Mouse (Mus musculus) WW6 (cell line): ENCODE measurements around the gene Gtf2f1.
A peak's percentile ranks its signal among the peaks of the same experiment; 100 is the strongest.

Experiments used
- DNase-seq: peaks from one replicate; pipeline ENCODE4 v3.0.0-alpha.2; 2013; ENCODE audit warnings: low read depth, low spot score

Gene Gtf2f1

GRCm38 (mm10) chr17:57003994-57004393, 7.1 kb downstream of the Gtf2f1 start:
- no peak for DNase-seq

DNA sequence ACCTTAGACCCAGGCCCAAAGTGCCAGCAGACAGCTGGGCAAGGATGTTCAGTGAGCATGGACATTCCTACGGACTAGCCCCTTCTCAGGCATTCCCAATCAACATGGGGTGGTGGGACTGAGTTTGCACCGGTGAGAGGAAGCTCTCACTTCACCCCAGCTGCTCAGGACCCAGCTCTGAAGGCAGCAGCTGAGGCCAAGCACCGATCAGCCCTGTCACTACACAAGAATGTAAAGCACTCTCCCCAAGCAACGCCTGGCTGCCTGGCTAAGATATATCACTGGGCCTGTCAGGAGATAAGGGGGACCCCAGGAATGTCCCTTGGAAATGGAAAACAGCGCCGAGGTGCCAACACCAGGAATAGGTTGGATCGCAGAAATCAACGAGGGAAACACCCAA, 9.9 kb downstream of the Gtf2f1 start:
- DNase-seq: no peak

DNA sequence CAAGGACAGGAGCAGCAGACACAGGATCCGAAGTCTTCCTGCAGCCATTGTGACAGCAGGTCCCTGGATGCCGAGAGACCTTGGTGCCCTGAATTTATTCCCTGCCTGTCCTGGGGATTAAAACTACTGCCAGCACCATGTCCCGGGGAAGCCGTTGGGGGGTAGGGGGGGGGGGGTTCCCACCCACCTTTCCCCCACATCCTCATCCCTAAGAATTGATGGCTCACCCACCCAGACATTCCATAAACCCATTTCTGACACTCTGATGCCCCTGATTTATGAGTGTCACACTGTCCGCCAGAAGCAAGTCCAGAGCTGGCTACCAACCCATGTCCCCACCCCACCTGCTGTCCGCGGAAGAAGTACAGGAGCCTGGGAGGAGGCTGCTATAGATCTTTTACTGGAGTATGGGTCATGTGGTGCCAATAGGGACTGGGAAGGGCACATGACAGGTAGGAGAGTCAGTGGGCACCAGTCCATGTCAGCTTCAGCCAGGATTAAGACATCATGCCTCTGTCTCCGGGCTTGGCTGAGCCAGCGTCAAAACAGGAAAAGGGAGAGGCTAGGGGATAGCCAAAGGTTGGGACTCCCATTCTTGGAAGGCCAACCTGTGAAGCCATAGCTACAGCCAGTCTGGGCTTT, 11.0 kb downstream of the Gtf2f1 start, which contains the start of gene Pspn:
TSS of gene Pspn (minus strand) at position 51 of the 642 bp plus-strand sequence.
- DNase-seq: no peak

DNA sequence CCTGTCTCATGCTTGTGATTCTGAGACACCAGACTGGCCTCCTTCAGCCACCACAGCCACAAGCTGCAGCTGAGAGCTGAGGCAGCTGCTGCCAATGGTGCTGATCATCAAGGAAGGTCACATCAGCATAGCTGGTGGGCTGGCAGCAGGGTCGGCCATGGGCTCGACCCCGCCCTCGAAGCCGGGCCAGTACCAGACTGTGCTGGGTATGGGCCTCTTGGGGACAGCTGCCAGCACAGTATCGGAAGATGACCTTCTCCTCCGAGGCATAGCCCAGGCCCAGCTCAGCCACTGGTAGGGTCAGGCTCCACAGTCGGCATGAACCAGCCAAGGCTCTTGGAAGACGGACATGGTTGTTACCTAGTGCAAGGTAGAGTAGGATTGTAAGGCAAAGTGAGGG, 11.7 kb downstream of the Gtf2f1 start:
- no peak for DNase-seq

GRCm38 (mm10) chr17:56997029-56997667, 13.9 kb downstream of the Gtf2f1 start, which contains the start of gene Alkbh7:
Alkbh7 (plus strand) TSS chr17:56997339.
- DNase-seq: peak; percentile 96

GRCm38 (mm10) chr17:56996506-56996905, 14.6 kb downstream of the Gtf2f1 start:
- DNase-seq: no peak

GRCm38 (mm10) chr17:56995046-56995445, 16.0 kb downstream of the Gtf2f1 start:
- DNase-seq: no peak

DNA sequence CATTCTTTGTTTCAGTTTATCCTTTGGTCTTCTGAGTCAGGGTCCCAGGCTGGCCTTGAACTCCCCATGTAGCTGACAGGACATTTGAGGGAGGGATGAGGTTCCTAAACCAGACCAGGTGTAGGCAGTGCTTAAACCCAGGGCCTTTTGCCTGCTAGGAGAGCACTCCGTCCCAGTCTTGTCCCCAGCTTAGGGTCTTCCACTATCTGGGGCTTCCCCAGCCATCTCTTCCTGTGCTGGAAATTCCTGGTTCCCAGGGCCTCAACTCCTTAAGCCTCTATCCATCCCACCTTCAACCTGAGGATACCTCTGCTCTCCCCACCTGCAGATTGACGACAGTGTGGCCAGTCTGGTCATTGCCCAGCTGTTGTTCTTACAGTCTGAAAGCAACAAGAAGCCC, 20.1 kb downstream of the Gtf2f1 start:
- DNase-seq: no peak

GRCm38 (mm10) chr17:56990115-56990746, 20.9 kb downstream of the Gtf2f1 start, which contains the start of gene Clpp:
Clpp (plus strand) TSS chr17:56990305.
- peak; percentile 85 for DNase-seq

- DNase-seq: no peak
Measured at GRCm38 (mm10) chr17:56989467-56990114, 21.5 kb downstream of the Gtf2f1 start.

- no peak for DNase-seq
Measured at GRCm38 (mm10) chr17:56988921-56989430, 22.1 kb downstream of the Gtf2f1 start.

GRCm38 (mm10) chr17:56988441-56988840, 22.6 kb downstream of the Gtf2f1 start:
- no peak for DNase-seq

DNA sequence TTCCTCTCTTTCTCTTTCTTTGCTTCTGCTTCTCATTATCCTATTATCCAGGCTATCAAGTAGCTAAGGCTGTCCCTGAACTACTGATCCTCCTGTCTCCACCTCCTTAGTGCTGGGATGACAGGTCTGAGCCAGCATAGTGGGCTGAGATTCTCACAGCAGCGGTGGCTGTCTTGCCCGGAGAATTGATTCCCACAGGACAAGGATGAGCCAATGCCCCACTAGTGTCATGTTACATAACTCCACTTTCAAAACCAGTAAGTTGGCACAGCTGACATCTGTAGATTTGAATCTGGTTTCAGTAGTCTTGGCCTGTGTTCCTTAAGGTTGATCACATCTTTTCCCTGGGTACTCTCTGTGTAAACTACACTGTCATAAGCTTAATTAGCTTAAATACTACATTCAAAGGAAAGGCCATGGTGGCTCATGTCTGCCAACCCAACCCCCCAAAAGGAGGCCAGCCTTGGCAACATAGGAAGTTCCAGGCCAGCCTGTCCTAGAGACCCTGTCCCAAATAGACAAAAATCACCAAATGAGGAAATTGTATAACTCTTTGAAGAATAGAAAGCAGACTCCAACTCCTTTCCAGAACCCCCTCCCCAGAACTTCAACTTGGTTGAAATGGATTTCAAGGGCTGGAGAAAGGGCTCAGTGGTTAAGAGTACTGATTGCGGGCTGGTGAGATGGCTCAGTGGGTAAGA, 24.8 kb downstream of the Gtf2f1 start:
- DNase-seq: no peak

- no peak for DNase-seq
Measured at GRCm38 (mm10) chr17:56985656-56986055, 25.4 kb downstream of the Gtf2f1 start.

GRCm38 (mm10) chr17:56984886-56985285, 26.2 kb downstream of the Gtf2f1 start:
- no peak for DNase-seq

GRCm38 (mm10) chr17:56982013-56982412, 29.1 kb downstream of the Gtf2f1 start, which contains the start of gene Acer1:
Acer1 (minus strand) TSS chr17:56982126.
- no peak for DNase-seq

DNA sequence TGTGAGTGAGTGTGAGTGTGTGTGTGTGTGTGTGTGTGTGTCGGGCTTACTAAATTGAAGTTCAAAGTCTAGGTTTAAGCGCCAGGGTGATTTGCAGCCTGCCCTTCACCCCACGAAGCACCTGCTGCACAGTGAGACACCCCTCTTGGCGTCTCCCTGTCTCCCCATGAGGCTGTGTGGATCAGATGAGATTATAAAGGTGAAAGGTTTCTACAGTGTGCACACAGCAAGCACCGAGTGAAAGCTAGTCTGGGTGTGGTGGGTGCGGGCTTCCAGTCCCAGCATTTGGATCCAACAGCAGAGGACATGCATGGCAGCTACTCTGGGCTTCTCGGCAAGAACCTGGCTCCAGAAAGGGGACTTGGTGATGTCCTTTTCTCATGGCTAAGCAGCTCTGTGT, 30.0 kb downstream of the Gtf2f1 start:
- no peak for DNase-seq

- no peak for DNase-seq
Measured at GRCm38 (mm10) chr17:56979524-56979923, 31.6 kb downstream of the Gtf2f1 start.

GRCm38 (mm10) chr17:56976531-56977390, 34.3 kb downstream of the Gtf2f1 start:
- no peak for DNase-seq

- DNase-seq: no peak
Measured at GRCm38 (mm10) chr17:56975391-56975790, 35.7 kb downstream of the Gtf2f1 start.
